Mouse (Mus musculus): Measurements from ENCODE around the gene Arhgap23.

- no peak for TF ChIP-seq POLR2A (IDR thresholded peaks at IDR 0.05; ENCODE audit: borderline replicate concordance, insufficient read depth, low read length)
- TF ChIP-seq CTCF (IDR thresholded peaks at IDR 0.05; ENCODE audit: borderline replicate concordance, insufficient read depth, low read depth, low read length): no peak
Observed at GRCm38 (mm10) chr11:97513066-97513465, 97.7 kb downstream of the Arhgap23 start.

Measured in cerebellum, adult 2 months (tissue).